Mouse (Mus musculus): ENCODE data around the gene Pex1. TPM values are rescaled to one million over a fixed set of nuclear protein-coding genes. Genes with fewer than 3 reads are reported as not detected.
A peak's percentile ranks its signal among the peaks of the same experiment; 100 is the strongest.
"Not testable (repeated sequence)": the region's sequence is repeated elsewhere in the genome, so short reads cannot be mapped to it uniquely, and the experiment has no call there.

The Pex1 gene
- total RNA-seq, 2 experiments from 2014 or later = 9.1 to 9.5 TPM

DNA sequence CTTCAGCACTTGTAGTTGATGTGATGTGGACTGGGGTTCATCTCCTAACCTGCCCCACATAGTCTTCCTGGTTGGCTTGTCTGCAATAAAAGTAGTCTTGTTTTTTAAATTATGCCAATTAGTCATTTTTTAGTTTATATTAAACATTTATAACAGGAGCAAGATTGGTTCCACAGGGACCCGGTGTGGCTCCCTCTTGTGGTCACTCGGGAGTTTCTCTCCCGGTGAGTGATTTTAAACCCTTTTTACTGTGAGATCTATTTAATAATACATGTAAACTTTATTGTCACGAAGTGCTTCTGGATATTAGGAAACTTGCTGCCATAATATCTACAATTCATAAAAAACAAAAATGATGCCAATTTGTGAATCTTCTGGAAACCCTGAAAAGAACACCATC, 38.1 kb downstream of the Pex1 start:
- intact Hi-C loops (cut with DNase I) = no loop called here
- no peak for DNase-seq

DNA sequence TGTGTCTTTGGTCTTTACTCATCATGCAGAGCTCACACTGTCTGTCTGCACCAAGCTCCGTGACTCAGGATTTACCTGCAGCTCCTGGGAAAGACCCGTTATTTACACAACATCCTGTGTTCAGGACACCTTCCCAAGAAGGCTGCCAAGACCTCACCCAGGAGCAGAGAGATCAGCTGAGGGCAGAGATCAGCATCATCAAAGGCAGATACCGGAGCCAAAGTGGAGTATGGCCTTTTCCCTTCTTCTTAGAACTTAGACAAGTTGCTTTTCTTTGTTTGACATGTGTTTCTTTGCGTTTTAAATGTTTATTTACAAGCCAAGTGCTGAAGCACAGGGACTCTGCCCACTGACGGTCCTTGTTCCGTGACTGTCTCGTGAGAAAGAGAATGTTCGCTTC, 39.4 kb downstream of the Pex1 start:
- no peak for DNase-seq
- intact Hi-C loops (cut with DNase I) = no loop called here

GRCm38 (mm10) chr5:3644621-3645020, 48.8 kb downstream of the Pex1 start:
- DNase-seq = no peak
- intact Hi-C loops (cut with DNase I) = loop anchor here (5.0 to 10.0 kb wide), 2 partner anchors 88 to 550 kb away; partner anchors contain the start of gene Mterf1b

DNA sequence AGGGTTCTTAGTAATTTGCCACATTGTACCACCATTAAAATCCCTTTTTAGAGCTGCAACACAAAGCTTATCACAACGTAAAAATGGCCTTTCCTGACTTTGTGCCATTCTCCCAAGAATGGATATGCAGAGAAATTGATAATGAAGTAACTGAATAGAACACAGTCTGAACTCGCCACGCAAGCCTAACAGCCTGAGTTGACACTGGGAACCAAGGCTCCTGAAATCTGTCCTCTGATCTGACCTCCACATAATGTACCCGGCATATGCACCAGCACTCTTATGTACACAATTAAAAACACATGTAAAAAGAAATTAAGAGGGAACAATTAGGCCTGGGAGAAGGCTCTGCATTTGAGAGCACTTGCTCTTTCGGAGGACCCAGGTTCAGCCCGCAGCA, 49.5 kb downstream of the Pex1 start:
- no peak for DNase-seq
- intact Hi-C loops (cut with DNase I) = loop anchor here (5.0 to 10.0 kb wide), 2 partner anchors 87 to 549 kb away; partner anchors contain the start of gene Mterf1b

GRCm38 (mm10) chr5:3646539-3646938, 50.7 kb downstream of the Pex1 start:
- no peak for DNase-seq
- intact Hi-C loops (cut with DNase I) = loop anchor here (2.0 to 10.0 kb wide), 4 partner anchors 50 to 548 kb away; partner anchors contain the start of genes Ankib1, Krit1, Mterf1b and Pex1

GRCm38 (mm10) chr5:3646991-3647707, 51.3 kb downstream of the Pex1 start:
- intact Hi-C loops (cut with DNase I) = loop anchor here (2.0 to 10.0 kb wide), 4 partner anchors 50 to 548 kb away; partner anchors contain the start of genes Ankib1, Krit1, Mterf1b and Pex1
- DNase-seq = peak; percentile 51 to 56

- intact Hi-C loops (cut with DNase I) = loop anchor here (2.0 to 10.0 kb wide), 4 partner anchors 51 to 547 kb away; partner anchors contain the start of genes Ankib1, Krit1, Mterf1b and Pex1
- DNase-seq = peak; percentile 85 to 86
These were observed 51.8 kb downstream of the Pex1 start for GRCm38 (mm10) chr5:3647708-3648121.

- no peak for DNase-seq
- intact Hi-C loops (cut with DNase I) = loop anchor here (5.0 to 10.0 kb wide), 2 partner anchors 84 to 546 kb away; partner anchors contain the start of gene Mterf1b
These were observed 52.5 kb downstream of the Pex1 start for GRCm38 (mm10) chr5:3648206-3648848.

DNA sequence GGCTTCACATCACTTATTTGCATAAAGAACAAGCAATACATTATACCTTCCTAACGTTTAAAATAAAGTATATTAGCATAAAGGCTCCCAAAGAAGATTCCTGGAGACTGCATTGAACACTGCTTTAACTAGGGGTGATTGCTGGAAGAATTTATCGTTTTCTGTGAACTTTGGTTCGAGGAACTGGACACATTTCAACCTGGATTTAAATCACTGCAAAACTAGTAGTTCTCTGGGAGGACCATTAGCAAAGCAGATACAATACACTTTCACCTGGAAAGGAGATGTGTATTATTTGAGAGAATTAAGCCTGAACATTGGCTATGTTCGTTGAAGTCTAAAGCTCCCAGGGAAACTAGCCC, 53.0 kb downstream of the Pex1 start:
- no peak for DNase-seq
- intact Hi-C loops (cut with DNase I) = loop anchor here (5.0 to 10.0 kb wide), 2 partner anchors 83 to 546 kb away; partner anchors contain the start of gene Mterf1b

DNA sequence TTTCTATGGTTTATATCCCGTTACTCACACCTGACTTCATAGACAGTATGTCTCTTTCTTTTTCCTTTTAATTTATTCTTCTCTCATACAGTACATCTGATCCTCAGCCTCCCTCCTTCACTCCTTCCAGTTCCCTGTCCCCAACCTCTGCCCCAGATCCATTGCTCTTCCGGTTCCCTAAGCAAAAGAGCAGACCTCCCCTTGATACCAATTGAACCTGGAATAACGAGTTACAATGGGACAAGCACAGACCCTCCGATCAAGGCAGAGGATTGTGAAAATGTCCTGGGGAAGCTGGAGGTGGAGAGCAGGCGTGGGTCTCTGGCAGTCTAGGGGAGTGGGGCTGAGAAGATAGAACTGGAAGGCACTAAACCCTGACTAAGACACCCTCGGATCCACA, 55.0 kb downstream of the Pex1 start, which contains the start of gene Tmbim7:
Tmbim7 (plus strand) TSS at position 301 of the 400 bp plus-strand sequence.
- DNase-seq = no peak
- intact Hi-C loops (cut with DNase I) = no loop called here

GRCm38 (mm10) chr5:3651621-3652020, 55.8 kb downstream of the Pex1 start:
- intact Hi-C loops (cut with DNase I) = no loop called here
- DNase-seq = no peak

GRCm38 (mm10) chr5:3652903-3653575, 57.2 kb downstream of the Pex1 start:
- DNase-seq; intact Hi-C loops (cut with DNase I): not testable (repeated sequence)

GRCm38 (mm10) chr5:3653801-3654200, 57.9 kb downstream of the Pex1 start:
- DNase-seq = no peak
- intact Hi-C loops (cut with DNase I) = no loop called here

GRCm38 (mm10) chr5:3657085-3657484, 61.2 kb downstream of the Pex1 start, which contains the start of gene Gatad1:
Gene Gatad1 (minus strand): TSS chr5:3657185.
- DNase-seq = no peak
- intact Hi-C loops (cut with DNase I) = no loop called here

- intact Hi-C loops (cut with DNase I) = no loop called here
- no peak for DNase-seq
These were observed 69.4 kb downstream of the Pex1 start for GRCm38 (mm10) chr5:3665225-3665624.

- intact Hi-C loops (cut with DNase I) = no loop called here
- DNase-seq = no peak
These were observed 70.7 kb downstream of the Pex1 start for GRCm38 (mm10) chr5:3666585-3666984.

DNA sequence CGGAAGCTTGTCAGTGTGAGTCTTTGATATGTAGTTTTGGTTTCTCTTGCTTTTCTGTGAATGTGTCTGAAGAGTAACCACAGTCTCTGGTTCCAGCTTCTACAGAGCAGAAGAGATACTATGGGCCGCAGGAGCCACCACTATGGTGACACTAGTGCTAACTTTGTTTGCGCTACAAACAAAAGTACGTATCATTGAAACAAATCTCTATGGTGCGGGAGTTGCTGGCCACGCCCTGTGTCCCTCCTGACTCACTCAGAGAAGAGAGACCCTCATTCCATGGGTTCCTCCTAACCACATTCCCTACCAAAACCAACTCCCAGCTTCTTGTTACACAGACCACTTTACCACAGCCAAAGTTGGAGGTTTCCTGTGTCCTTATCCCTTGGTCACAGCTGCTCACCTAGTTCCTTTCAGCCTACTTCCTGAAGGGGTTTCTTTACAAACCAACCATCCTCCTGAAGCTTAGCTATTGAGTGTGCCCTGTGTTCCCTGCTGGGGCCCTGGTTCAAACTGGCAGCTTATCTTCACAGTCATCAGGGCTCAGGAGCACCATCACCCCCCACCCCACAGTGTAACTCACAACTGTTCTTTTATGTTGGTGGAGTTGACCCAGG, 74.2 kb downstream of the Pex1 start:
- DNase-seq = no peak
- intact Hi-C loops (cut with DNase I) = no loop called here
